Mouse (Mus musculus) fibroblast of lung, adult 2 months (primary cell): ENCODE results near the gene Wdr43.
"Not testable (repeated sequence)": the region's sequence is repeated elsewhere in the genome, so short reads cannot be mapped to it uniquely, and the experiment has no call there.

Experiments
- DNase-seq: peaks from one replicate; pipeline ENCODE4 v3.0.0-alpha.2; 2011; ENCODE audit warnings: low read depth

Wdr43 gene

GRCm38 (mm10) chr17:71615638-71616318 is at the start of gene Wdr43:
Gene Wdr43, plus strand, starts transcription at chr17:71615895.
- DNase-seq: peak; percentile 88

GRCm38 (mm10) chr17:71579176-71579705 is 36.5 kb upstream of the Wdr43 start:
- no peak for DNase-seq

GRCm38 (mm10) chr17:71597881-71598658 is 17.6 kb upstream of the Wdr43 start:
- no peak for DNase-seq

- DNase-seq: peak; percentile 70
These were observed 16.8 kb upstream of the Wdr43 start for GRCm38 (mm10) chr17:71598659-71599554.

- DNase-seq: no peak
These were observed 781 bp downstream of the Wdr43 start for GRCm38 (mm10) chr17:71616319-71617032.

- no peak for DNase-seq
These were observed 1.3 kb downstream of the Wdr43 start for GRCm38 (mm10) chr17:71617033-71617362.

GRCm38 (mm10) chr17:71617974-71618373 is 2.3 kb downstream of the Wdr43 start:
- DNase-seq: no peak

GRCm38 (mm10) chr17:71631806-71632205 is 16.1 kb downstream of the Wdr43 start:
- DNase-seq: no peak

GRCm38 (mm10) chr17:71633350-71633749 is 17.7 kb downstream of the Wdr43 start:
- DNase-seq: no peak

- DNase-seq: no peak
These were observed 21.1 kb downstream of the Wdr43 start for GRCm38 (mm10) chr17:71636786-71637185.

GRCm38 (mm10) chr17:71637750-71638265 is 22.1 kb downstream of the Wdr43 start:
- DNase-seq: no peak

GRCm38 (mm10) chr17:71639056-71639455 is 23.4 kb downstream of the Wdr43 start:
- not testable (repeated sequence) for DNase-seq

GRCm38 (mm10) chr17:71640421-71641085 is 24.9 kb downstream of the Wdr43 start:
- no peak for DNase-seq

GRCm38 (mm10) chr17:71642190-71642589 is 26.5 kb downstream of the Wdr43 start:
- no peak for DNase-seq

GRCm38 (mm10) chr17:71650011-71650410 is 34.3 kb downstream of the Wdr43 start:
- no peak for DNase-seq

GRCm38 (mm10) chr17:71652495-71652894 is 36.8 kb downstream of the Wdr43 start:
- DNase-seq: no peak

GRCm38 (mm10) chr17:71652934-71653333 is 37.2 kb downstream of the Wdr43 start:
- no peak for DNase-seq

GRCm38 (mm10) chr17:71657521-71657920 is 41.8 kb downstream of the Wdr43 start:
- DNase-seq: no peak

- DNase-seq: no peak
These were observed 43.0 kb downstream of the Wdr43 start for GRCm38 (mm10) chr17:71658666-71659065.

- no peak for DNase-seq
These were observed 44.7 kb downstream of the Wdr43 start for GRCm38 (mm10) chr17:71660390-71660789.

- DNase-seq: peak; percentile 46
These were observed 47.1 kb downstream of the Wdr43 start for GRCm38 (mm10) chr17:71662751-71663250.
